Mouse (Mus musculus) lung, embryonic 16.5 days (tissue): ENCODE results near the gene Rnf128. TPM values are rescaled to one million over a fixed set of nuclear protein-coding genes. Genes with fewer than 3 reads are reported as not detected.

ENCODE experiments used
- ATAC-seq: fragments of 200-750 bp; cut with Nextera tagmentation; 2 replicates; pipeline ENCODE4 v1.8.0; 2017; ENCODE audit warnings: low read depth, mild to moderate bottlenecking, moderate library complexity
- H3K27ac ChIP-seq: fragments of 300-500 bp; sonication (generic); 2 replicates; pipeline ENCODE4 v1.5.1; 2014; ENCODE audit warnings: mild to moderate bottlenecking, control low read depth, low read length
- H3K27me3 ChIP-seq: fragments of 300-500 bp; sonication (generic); 2 replicates; pipeline ENCODE4 v1.6.1; 2014; ENCODE audit warnings: low read depth, low read length, mixed read lengths; ENCODE audit not compliant: control insufficient read depth, insufficient read depth
- H3K36me3 ChIP-seq: fragments of 300-500 bp; sonication (generic); 2 replicates; pipeline ENCODE4 v1.6.1; 2014; ENCODE audit warnings: low read length; ENCODE audit not compliant: control insufficient read depth, insufficient read depth
- H3K4me1 ChIP-seq: fragments of 300-500 bp; sonication (generic); replicated peaks from 2 replicates; pipeline ENCODE4 v1.6.1; 2014; ENCODE audit warnings: low read length, mixed read lengths; ENCODE audit not compliant: control insufficient read depth, insufficient read depth
- H3K4me2 ChIP-seq: fragments of 300-500 bp; sonication (generic); 2 replicates; pipeline ENCODE4 v1.6.1; 2014; ENCODE audit warnings: low read depth, low read length, control low read depth
- H3K4me3 ChIP-seq: fragments of 300-500 bp; sonication (generic); 2 replicates; pipeline ENCODE4 v1.5.1; 2014; ENCODE audit warnings: mild to moderate bottlenecking, low read length, control low read depth
- H3K9ac ChIP-seq: fragments of 300-500 bp; sonication (generic); 2 replicates; pipeline ENCODE4 v1.6.1; 2014; ENCODE audit warnings: low read length, control low read depth
- H3K9me3 ChIP-seq: fragments of 300-500 bp; sonication (generic); 2 replicates; pipeline ENCODE4 v1.6.1; 2016; ENCODE audit warnings: low read length; ENCODE audit not compliant: control insufficient read depth
- WGBS: fragments of 180-500 bp; shearing (Covaris S2); extraction: QIAGEN DNeasy Blood & Tissue Kit; methylation state at CpG from one replicate; pipeline ENCODE4 v1.1.7; 2014; 5-methylcytosine and 5-hydroxymethylcytosine counted together
- polyA plus RNA-seq: library from polyadenylated mRNA; unstranded; fragments of >200 nt; fragmentation: Nextera tagmentation; extraction: Ambion mirVana; gene quantifications from 2 replicates; pipeline ENCODE4 v1.2.1, GENCODE M21; 2015

Rnf128 gene
- 5.9 and 7.0 TPM in 2 replicates for polyA plus RNA-seq

DNA sequence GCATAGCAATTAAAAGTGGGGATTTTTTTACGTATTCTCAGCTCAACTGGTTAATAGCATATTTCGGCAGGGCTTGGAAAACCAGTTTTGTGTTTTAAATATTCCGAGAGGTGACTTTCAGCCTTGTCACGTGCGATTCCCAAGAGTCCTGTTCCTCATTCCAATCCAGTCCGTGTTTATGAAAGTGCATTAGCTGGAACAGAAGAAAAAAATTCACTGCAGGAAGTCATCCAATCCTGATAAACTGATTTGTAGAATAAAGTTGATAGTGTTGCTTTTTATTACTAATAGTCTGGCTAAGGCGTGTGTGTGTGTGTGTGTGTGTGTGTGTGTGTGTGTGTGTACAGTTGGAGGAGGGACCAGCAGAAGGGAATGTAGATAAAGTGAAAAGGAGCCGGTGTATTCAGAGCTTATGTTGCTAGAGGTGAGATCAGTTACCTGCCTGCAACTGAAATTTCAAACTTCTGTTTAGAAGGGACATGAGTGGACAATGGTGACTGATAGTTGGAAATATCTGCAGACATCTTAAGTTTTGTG, at the start of gene Rnf128:
Gene Rnf128, plus strand, starts transcription at position 392 of the 537 bp plus-strand sequence.
- ATAC-seq, result no peak
- H3K27ac ChIP-seq, result no peak within 1 kb of the TSS
- 44% methylated on average over 8 of the region's 8 CpGs for WGBS
- H3K36me3 ChIP-seq, result no peaks in the 10 kb centered on the region
- H3K4me2 ChIP-seq, result no peak within 1 kb of the TSS
- no peaks in the 10 kb centered on the region for H3K27me3 ChIP-seq
- no peaks in the 10 kb centered on the region for H3K4me1 ChIP-seq
- no peaks in the 10 kb centered on the region for H3K9me3 ChIP-seq
- H3K9ac ChIP-seq, result no peak within 1 kb of the TSS
- 0 out of 2 replicates have a peak within 1 kb of the TSS, but pooled peaks have one; percentile 19 for H3K4me3 ChIP-seq

DNA sequence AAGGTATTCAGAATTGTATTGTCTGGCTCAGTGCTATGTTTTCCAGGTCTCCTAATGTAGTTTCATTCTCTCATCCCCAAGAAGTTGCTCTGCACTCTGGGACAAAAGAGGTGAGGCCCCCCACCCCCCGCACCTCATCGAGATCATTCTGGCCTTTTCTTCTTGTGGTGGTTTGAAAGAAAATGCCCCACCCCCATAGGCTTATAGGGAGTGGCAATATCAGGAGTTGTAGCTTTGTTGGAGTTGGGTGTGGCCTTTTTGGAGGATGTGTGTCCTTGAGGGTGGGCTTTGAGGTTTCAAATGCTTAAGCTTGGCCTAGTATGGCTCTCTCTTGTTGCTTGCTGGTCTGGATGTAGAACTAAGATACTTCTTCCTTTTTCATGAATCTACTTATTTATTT, 47.0 kb upstream of the Rnf128 start:
- Histone ChIP-seq H3K27me3 (no peaks in the 10 kb centered on the region), H3K4me3 (no peak overlapping the region), H3K36me3 (no peaks in the 10 kb centered on the region), H3K27ac (no peak overlapping the region), H3K4me1 (no peaks in the 10 kb centered on the region), H3K9me3 (no peaks in the 10 kb centered on the region), H3K4me2 (no peak overlapping the region), H3K9ac (no peak overlapping the region)
- ATAC-seq, result no peak
- 87% methylated on average over 2 of the region's 2 CpGs for WGBS

DNA sequence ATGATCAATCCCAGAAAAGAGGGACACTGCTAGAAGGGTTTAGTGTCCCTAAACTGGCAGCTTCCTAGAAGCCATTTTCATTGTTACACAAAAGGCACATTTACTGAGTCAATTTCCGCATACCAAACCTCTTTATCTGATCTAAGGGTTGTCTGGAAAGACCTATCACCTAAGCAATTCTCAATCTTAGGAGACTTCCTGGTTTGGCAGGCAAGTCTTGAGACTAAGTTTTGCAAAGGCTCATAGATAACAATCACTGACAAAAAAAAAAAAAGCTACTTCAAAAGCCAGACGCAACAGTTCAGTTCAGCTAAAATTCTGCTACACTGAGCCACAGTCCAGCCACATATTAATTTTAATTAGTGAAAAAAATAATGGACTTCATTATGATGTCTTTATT, 43.9 kb upstream of the Rnf128 start:
- H3K4me2 ChIP-seq, result no peak overlapping the region
- H3K9me3 ChIP-seq, result no peaks in the 10 kb centered on the region
- WGBS, result 44% methylated on average over 2 of the region's 2 CpGs
- no peaks in the 10 kb centered on the region for H3K4me1 ChIP-seq
- H3K4me3 ChIP-seq, result no peak overlapping the region
- H3K27ac ChIP-seq, result no peak overlapping the region
- no peaks in the 10 kb centered on the region for H3K27me3 ChIP-seq
- H3K9ac ChIP-seq, result no peak overlapping the region
- no peak for ATAC-seq
- no peaks in the 10 kb centered on the region for H3K36me3 ChIP-seq

DNA sequence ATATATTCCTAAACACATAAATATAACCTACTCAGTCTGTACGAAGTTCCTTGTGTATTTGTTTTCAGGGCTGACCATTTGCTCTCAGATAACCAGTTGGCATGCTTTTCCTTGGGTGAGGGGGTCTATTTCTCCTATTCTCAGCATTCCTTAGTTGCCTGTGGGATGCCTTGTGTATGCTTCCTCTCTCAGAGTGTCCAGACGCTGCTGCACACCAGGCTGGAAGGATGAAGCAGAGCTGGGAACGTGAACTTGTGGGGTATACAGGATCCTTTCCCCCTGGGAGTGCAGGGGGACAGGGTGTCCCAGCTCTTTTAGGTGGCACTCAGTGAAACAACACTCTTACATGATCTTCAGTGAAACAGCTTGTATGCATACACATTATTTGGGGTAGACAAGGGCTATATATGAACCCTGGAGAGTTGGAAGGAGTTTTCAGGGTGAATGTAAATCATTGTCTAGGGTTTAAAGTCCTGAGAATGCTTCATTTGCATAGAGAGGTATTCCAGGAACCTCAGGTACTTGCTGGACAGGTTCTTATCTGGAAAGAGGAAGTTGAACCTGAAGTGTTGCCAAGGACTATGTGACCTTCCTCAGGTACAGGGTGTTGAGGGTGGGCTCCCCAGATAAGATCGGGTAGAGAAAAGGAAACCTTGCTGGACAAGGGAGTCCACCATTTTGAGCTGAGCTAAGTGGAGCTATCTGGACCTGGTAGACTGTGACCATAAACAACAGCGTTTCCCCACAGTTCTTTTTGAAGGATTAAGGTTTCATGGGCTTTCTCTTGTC, 38.6 kb upstream of the Rnf128 start:
- 57% methylated on average over 5 of the region's 5 CpGs for WGBS
- ATAC-seq, result peak; percentile 43; the same call in 1 of the 2 replicates
- H3K36me3 ChIP-seq, result no peaks in the 10 kb centered on the region

DNA sequence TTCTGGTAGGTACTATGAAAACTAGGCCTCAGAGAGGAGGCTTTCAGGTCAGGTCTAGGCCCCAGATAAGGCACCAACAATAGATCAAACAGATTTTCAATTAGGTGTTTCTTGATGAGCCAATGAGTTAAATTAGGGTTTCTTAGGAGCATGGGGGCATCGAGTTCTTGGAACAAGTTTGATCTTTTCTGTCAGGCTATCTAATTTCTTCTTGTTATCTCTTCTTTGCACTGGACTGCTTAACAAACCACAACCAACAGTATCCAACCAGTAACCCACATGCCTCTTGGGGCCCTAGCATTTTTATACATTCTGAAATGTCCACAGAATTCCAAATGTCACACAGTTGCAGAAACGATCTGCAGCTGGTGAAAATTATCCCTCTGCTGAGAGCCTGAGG, 37.4 kb upstream of the Rnf128 start:
- H3K9me3 ChIP-seq, result no peaks in the 10 kb centered on the region
- no peak overlapping the region for H3K4me2 ChIP-seq
- H3K27ac ChIP-seq, result no peak overlapping the region
- ATAC-seq, result no peak
- H3K4me1 ChIP-seq, result no peaks in the 10 kb centered on the region
- H3K27me3 ChIP-seq, result no peaks in the 10 kb centered on the region
- H3K4me3 ChIP-seq, result no peak overlapping the region
- 71% methylated on average over 2 of the region's 2 CpGs for WGBS
- H3K9ac ChIP-seq, result no peak overlapping the region
- no peaks in the 10 kb centered on the region for H3K36me3 ChIP-seq

More for the DNA sequence above, 38.6 kb upstream of the Rnf128 start:
- H3K4me2 ChIP-seq, result no peak overlapping the region
- H3K27ac ChIP-seq, result no peak overlapping the region
- no peaks in the 10 kb centered on the region for H3K9me3 ChIP-seq
- no peaks in the 10 kb centered on the region for H3K27me3 ChIP-seq
- no peaks in the 10 kb centered on the region for H3K4me1 ChIP-seq
- H3K9ac ChIP-seq, result no peak overlapping the region
- H3K4me3 ChIP-seq, result no peak overlapping the region

DNA sequence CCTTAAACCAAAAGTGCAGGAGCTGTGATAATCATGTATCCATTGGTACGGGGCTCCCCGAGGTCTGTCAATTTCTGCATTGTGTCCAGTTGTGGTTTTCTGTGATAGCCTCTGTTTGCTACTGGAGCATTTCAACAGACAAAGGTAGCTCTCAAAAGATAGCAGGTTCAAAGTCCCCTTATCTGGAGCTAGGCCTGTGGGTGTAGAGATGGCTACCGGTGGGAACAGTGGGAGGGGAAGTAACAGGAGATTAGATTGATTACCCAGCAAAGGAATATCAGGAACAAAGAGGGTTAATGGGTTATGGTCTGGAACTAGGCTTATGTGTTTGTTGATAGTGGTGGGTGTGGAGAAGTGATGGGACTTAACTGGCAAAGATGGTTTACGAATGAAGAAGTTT, 36.1 kb upstream of the Rnf128 start:
- no peak for ATAC-seq
- WGBS, result 76% methylated on average over 4 of the region's 4 CpGs
- no peaks in the 10 kb centered on the region for H3K27me3 ChIP-seq
- no peaks in the 10 kb centered on the region for H3K9me3 ChIP-seq
- no peaks in the 10 kb centered on the region for H3K4me1 ChIP-seq
- no peak overlapping the region for H3K9ac ChIP-seq
- no peaks in the 10 kb centered on the region for H3K36me3 ChIP-seq
- no peak overlapping the region for H3K27ac ChIP-seq
- no peak overlapping the region for H3K4me3 ChIP-seq
- H3K4me2 ChIP-seq, result no peak overlapping the region

DNA sequence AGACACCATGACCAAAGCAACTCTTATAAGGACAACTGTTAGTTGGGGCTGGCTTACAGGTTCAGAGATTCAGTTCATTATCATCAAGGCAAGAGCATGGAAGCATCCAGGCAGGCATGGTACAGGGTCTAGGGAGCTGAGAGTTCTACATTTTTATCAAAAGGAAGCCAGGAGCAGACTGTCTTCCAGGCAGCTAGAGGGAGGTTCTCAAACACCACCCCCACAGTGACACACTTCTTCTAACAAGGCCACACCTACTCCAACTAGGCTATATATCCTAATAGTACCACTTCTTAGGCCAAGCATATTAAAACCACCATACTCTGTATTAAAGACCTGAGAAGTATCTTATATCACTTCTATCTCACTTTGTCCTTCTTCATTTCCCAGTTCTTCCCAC, 33.4 kb upstream of the Rnf128 start:
- no peaks in the 10 kb centered on the region for H3K4me1 ChIP-seq
- no peak overlapping the region for H3K9ac ChIP-seq
- no peak overlapping the region for H3K4me2 ChIP-seq
- no peak overlapping the region for H3K27ac ChIP-seq
- no peak for ATAC-seq
- H3K4me3 ChIP-seq, result no peak overlapping the region
- H3K36me3 ChIP-seq, result no peaks in the 10 kb centered on the region
- no peaks in the 10 kb centered on the region for H3K27me3 ChIP-seq
- no peaks in the 10 kb centered on the region for H3K9me3 ChIP-seq

DNA sequence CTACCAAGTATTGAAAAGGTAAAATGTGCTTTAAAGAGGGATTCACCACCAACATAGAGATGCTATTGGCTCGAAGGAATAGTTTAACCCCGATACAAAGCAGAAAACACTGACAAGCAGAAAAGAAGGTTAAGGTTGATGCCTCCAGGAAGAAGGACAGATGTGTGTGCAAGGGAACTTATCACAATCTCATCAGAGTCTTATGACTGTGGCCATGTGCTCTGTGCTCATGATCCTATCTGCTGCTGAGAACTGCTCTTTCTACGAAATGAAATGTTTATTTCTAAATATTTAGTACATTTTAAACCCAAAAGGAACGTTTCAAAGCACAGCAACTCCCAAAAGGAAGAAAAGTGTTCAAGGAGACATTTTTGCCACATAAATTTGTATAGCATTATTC, 30.8 kb upstream of the Rnf128 start:
- H3K36me3 ChIP-seq, result no peaks in the 10 kb centered on the region
- H3K4me1 ChIP-seq, result no peaks in the 10 kb centered on the region
- no peak overlapping the region for H3K4me2 ChIP-seq
- H3K27me3 ChIP-seq, result no peaks in the 10 kb centered on the region
- 66% methylated on average over 4 of the region's 4 CpGs for WGBS
- no peak overlapping the region for H3K27ac ChIP-seq
- H3K9ac ChIP-seq, result no peak overlapping the region
- ATAC-seq, result no peak
- no peak overlapping the region for H3K4me3 ChIP-seq
- H3K9me3 ChIP-seq, result no peaks in the 10 kb centered on the region

DNA sequence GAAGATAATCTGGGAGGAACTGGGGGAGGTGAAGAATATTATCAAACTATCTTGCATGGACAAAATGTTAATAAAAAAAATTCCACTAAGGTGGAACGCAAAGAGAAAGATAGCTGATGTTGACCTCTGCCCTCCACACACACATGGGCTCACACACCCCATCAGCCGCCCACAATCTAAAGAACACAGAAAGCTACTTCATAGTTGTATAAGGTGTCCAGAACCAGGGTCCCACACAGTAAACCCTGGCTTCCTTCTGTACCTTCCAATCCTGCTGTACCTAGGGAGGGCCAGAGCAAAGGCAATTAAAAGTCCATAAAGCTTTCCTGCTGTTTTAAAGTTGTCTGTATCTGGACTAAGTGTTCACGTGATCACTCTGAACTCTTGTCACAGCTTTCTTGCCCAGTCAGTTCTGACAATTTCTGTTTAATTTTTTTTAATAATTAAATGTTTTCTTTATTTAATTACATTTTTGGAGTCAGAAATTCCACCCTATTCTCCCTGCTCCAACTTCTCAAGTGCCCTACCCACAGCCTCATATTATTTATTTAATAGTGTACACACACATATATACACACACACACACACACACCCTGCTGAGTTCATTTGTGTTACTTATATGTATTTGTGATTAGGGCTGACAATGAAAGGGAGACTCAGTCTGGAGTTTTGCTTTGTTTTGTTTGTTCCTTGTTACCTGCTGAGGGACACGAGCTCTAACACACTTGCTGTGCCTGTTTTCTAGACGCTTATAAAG, 25.3 kb upstream of the Rnf128 start:
- no peak for ATAC-seq
- Histone ChIP-seq H3K9me3 (no peaks in the 10 kb centered on the region), H3K36me3 (no peaks in the 10 kb centered on the region), H3K4me3 (no peak overlapping the region), H3K27ac (no peak overlapping the region), H3K4me1 (no peaks in the 10 kb centered on the region), H3K27me3 (no peaks in the 10 kb centered on the region), H3K4me2 (no peak overlapping the region), H3K9ac (no peak overlapping the region)
- 62% methylated on average over 5 of the region's 5 CpGs for WGBS
